Mouse (Mus musculus) kidney, adult 2 months (tissue): ENCODE data around the gene Agpat2. TPM values are rescaled to one million over a fixed set of nuclear protein-coding genes. Genes with fewer than 3 reads are reported as not detected.
A peak's percentile ranks its signal among the peaks of the same experiment; 100 is the strongest.

Experiments
- DNase-seq: peaks from one replicate; pipeline ENCODE4 v3.0.0; 2021
- H3K27ac ChIP-seq: fragments of 200-500 bp; 2 replicates; pipeline ENCODE4 v1.5.1; 2012; ENCODE audit warnings: low read depth, low read length, control low read depth, inconsistent platforms; ENCODE audit not compliant: insufficient read depth
- H3K27me3 ChIP-seq: fragments of 200-500 bp; replicated peaks from 2 replicates; pipeline ENCODE4 v1.6.1; 2012; ENCODE audit warnings: mild to moderate bottlenecking, moderate library complexity, low read length, inconsistent platforms; ENCODE audit not compliant: control insufficient read depth, insufficient read depth
- H3K36me3 ChIP-seq: fragments of 200-500 bp; 2 replicates; pipeline ENCODE4 v1.6.1; 2012; ENCODE audit warnings: mild to moderate bottlenecking, moderate library complexity, low read length, inconsistent platforms; ENCODE audit not compliant: control insufficient read depth, insufficient read depth
- H3K4me1 ChIP-seq: fragments of 200-500 bp; 2 replicates; pipeline ENCODE4 v1.6.1; 2011; ENCODE audit warnings: low read length; ENCODE audit not compliant: control insufficient read depth, insufficient read depth
- H3K4me3 ChIP-seq: fragments of 200-500 bp; 2 replicates; pipeline ENCODE4 v1.5.1; 2011; ENCODE audit warnings: mild to moderate bottlenecking, low read depth, low read length, control low read depth; ENCODE audit not compliant: insufficient read depth
- CTCF ChIP-seq: fragments of 200-500 bp; conservative IDR thresholded peaks from 2 replicates; pipeline ENCODE4 v1.5.1; 2011; ENCODE audit warnings: low read depth, mild to moderate bottlenecking, control low read depth, low read length, moderate library complexity, mixed read lengths; ENCODE audit not compliant: insufficient read depth, insufficient read length
- POLR2A ChIP-seq: fragments of 200-500 bp; IDR thresholded peaks from one replicate; pipeline ENCODE4 v1.6.1; 2011; ENCODE audit warnings: low read depth, low read length, control low read depth
- WGBS: fragments of 180-500 bp; shearing (Covaris S2); methylation state at CpG from one replicate; pipeline ENCODE4 v1.1.7; 2018; 5-methylcytosine and 5-hydroxymethylcytosine counted together
- polyA plus RNA-seq: library from polyadenylated mRNA; depleted of rRNA; stranded (reverse); fragments of >200 nt; gene quantifications from 2 replicates; pipeline ENCODE4 v1.2.3, GENCODE M21; 2012

Gene Agpat2
- polyA plus RNA-seq, 1 experiment: 165 TPM

- TF ChIP-seq POLR2A (no peak), CTCF (no peak)
- H3K4me3 ChIP-seq: peak overlapping the region; percentile 47
- 72% methylated on average over 7 of the region's 7 CpGs for WGBS
- peaks cover 2% of the 10 kb centered on the region; the same call in 1 of the 2 replicates for H3K36me3 ChIP-seq
- H3K27me3 ChIP-seq: no peaks in the 10 kb centered on the region
- no peak overlapping the region for H3K27ac ChIP-seq
- DNase-seq: no peak
- peaks cover 14% of the 10 kb centered on the region for H3K4me1 ChIP-seq
Measured at GRCm38 (mm10) chr2:26590962-26591361, 13.3 kb downstream of the Agpat2 start.

GRCm38 (mm10) chr2:26590282-26590681, 13.9 kb downstream of the Agpat2 start:
- H3K36me3 ChIP-seq: peaks cover 2% of the 10 kb centered on the region; the same call in 1 of the 2 replicates
- 81% methylated on average over 7 of the region's 7 CpGs for WGBS
- no peak overlapping the region for H3K27ac ChIP-seq
- H3K4me3 ChIP-seq: peak overlapping the region; percentile 47; the same call in 1 of the 2 replicates
- no peak for DNase-seq
- no peaks in the 10 kb centered on the region for H3K27me3 ChIP-seq
- TF ChIP-seq CTCF (no peak), POLR2A (no peak)
- peaks cover 7% of the 10 kb centered on the region for H3K4me1 ChIP-seq

- no peak overlapping the region for H3K27ac ChIP-seq
- 75% methylated on average over 10 of the region's 10 CpGs for WGBS
Measured at GRCm38 (mm10) chr2:26589284-26589683, 14.9 kb downstream of the Agpat2 start.

GRCm38 (mm10) chr2:26588573-26588972, 15.6 kb downstream of the Agpat2 start:
- Histone ChIP-seq H3K4me1 (no peaks in the 10 kb centered on the region), H3K4me3 (peak overlapping the region; percentile 47), H3K27ac (no peak overlapping the region), H3K36me3 (peaks cover 2% of the 10 kb centered on the region; the same call in 1 of the 2 replicates), H3K27me3 (no peaks in the 10 kb centered on the region)
- 52% methylated on average over 4 of the region's 4 CpGs for WGBS
- TF ChIP-seq CTCF (no peak), POLR2A (no peak)
- no peak for DNase-seq

More at GRCm38 (mm10) chr2:26589284-26589683, 14.9 kb downstream of the Agpat2 start:
- Histone ChIP-seq H3K4me1 (no peaks in the 10 kb centered on the region), H3K27me3 (no peaks in the 10 kb centered on the region), H3K4me3 (peak overlapping the region; percentile 47), H3K36me3 (peaks cover 2% of the 10 kb centered on the region; the same call in 1 of the 2 replicates)
- TF ChIP-seq POLR2A (no peak), CTCF (no peak)
- no peak for DNase-seq

- Histone ChIP-seq H3K27ac (0 out of 2 replicates have a peak overlapping the region, but pooled peaks have one; percentile 12), H3K27me3 (no peaks in the 10 kb centered on the region), H3K4me3 (peak overlapping the region; percentile 47), H3K36me3 (peaks cover 2% of the 10 kb centered on the region; the same call in 1 of the 2 replicates), H3K4me1 (no peaks in the 10 kb centered on the region)
- TF ChIP-seq POLR2A (no peak), CTCF (0 out of 2 replicates have a peak, but pooled peaks have one; percentile 13)
- no peak for DNase-seq
- 10% methylated on average over 11 of the region's 11 CpGs for WGBS
Measured at GRCm38 (mm10) chr2:26587044-26587405, 17.2 kb downstream of the Agpat2 start.

GRCm38 (mm10) chr2:26586294-26587043, 17.7 kb downstream of the Agpat2 start, which contains the start of gene Gm20532:
Gene Gm20532 (plus strand): TSS chr2:26586639.
- TF ChIP-seq CTCF (peak; percentile 45), POLR2A (no peak)
- under 1% methylated on average over 65 of the region's 65 CpGs for WGBS
- no peaks in the 10 kb centered on the region for H3K4me1 ChIP-seq
- peak within 1 kb of the TSS; percentile 47 for H3K4me3 ChIP-seq
- DNase-seq: peak; percentile 62
- H3K27ac ChIP-seq: peak within 1 kb of the TSS; percentile 34
- H3K27me3 ChIP-seq: no peaks in the 10 kb centered on the region
- peaks cover 2% of the 10 kb centered on the region; the same call in 1 of the 2 replicates for H3K36me3 ChIP-seq

- DNase-seq: no peak
- TF ChIP-seq CTCF (no peak), POLR2A (no peak)
- Histone ChIP-seq H3K4me3 (peak overlapping the region; percentile 47), H3K27ac (peak overlapping the region; percentile 34), H3K27me3 (no peaks in the 10 kb centered on the region), H3K36me3 (peaks cover 2% of the 10 kb centered on the region; the same call in 1 of the 2 replicates), H3K4me1 (no peaks in the 10 kb centered on the region)
- WGBS: 35% methylated on average over 6 of the region's 6 CpGs
Measured at GRCm38 (mm10) chr2:26585713-26586112, 18.5 kb downstream of the Agpat2 start.
